Mouse (Mus musculus) limb, embryonic 14.5 days (tissue): ENCODE data around the gene Ecel1. TPM values are rescaled to one million over a fixed set of nuclear protein-coding genes. Genes with fewer than 3 reads are reported as not detected.

ENCODE experiments used
- ATAC-seq: fragments of 200-750 bp; cut with Nextera tagmentation; 2 replicates; pipeline ENCODE4 v1.8.0; 2017; ENCODE audit warnings: low read depth, moderate number of reproducible peaks, moderate TSS enrichment; ENCODE audit not compliant: low FRiP score
- DNase-seq: peaks from one replicate; pipeline ENCODE4 v3.0.0-alpha.2; 2015; ENCODE audit warnings: low spot score
- H3K27ac ChIP-seq: fragments of 300-500 bp; sonication (generic); replicated peaks from 2 replicates; pipeline ENCODE4 v1.5.1; 2014; ENCODE audit warnings: low read depth, mild to moderate bottlenecking, low read length, moderate library complexity, mixed read lengths
- H3K27me3 ChIP-seq: fragments of 300-500 bp; sonication (generic); 2 replicates; pipeline ENCODE4 v1.6.1; 2014; ENCODE audit warnings: low read length, mixed read lengths; ENCODE audit not compliant: control insufficient read depth, insufficient read depth
- H3K36me3 ChIP-seq: fragments of 300-500 bp; sonication (generic); 2 replicates; pipeline ENCODE4 v1.6.1; 2014; ENCODE audit warnings: mild to moderate bottlenecking, low read length, moderate library complexity, mixed read lengths; ENCODE audit not compliant: control insufficient read depth, insufficient read depth
- H3K4me1 ChIP-seq: fragments of 300-500 bp; sonication (generic); 2 replicates; pipeline ENCODE4 v1.6.1; 2014; ENCODE audit warnings: antibody characterized with exemption, low read length, mixed read lengths; ENCODE audit not compliant: control insufficient read depth, insufficient read depth
- H3K4me2 ChIP-seq: fragments of 300-500 bp; sonication (generic); replicated peaks from 2 replicates; pipeline ENCODE4 v1.6.1; 2014; ENCODE audit warnings: low read depth, mild to moderate bottlenecking, low read length, moderate library complexity; ENCODE audit not compliant: severe bottlenecking
- H3K4me3 ChIP-seq: fragments of 300-500 bp; sonication (generic); replicated peaks from 2 replicates; pipeline ENCODE4 v1.5.1; 2014; ENCODE audit warnings: low read length
- H3K9ac ChIP-seq: fragments of 300-500 bp; sonication (generic); 2 replicates; pipeline ENCODE4 v1.6.1; 2014; ENCODE audit warnings: mild to moderate bottlenecking, low read depth, low read length, moderate library complexity; ENCODE audit not compliant: severe bottlenecking
- H3K9me3 ChIP-seq: fragments of 300-500 bp; sonication (generic); 2 replicates; pipeline ENCODE4 v1.6.1; 2016; ENCODE audit warnings: low read length; ENCODE audit not compliant: control insufficient read depth
- POLR2A ChIP-seq: fragments of 200-500 bp; IDR thresholded peaks from 2 replicates; pipeline ENCODE4 v1.8.0; 2012; ENCODE audit warnings: inconsistent platforms, mild to moderate bottlenecking, moderate library complexity, borderline replicate concordance; ENCODE audit not compliant: insufficient read depth, insufficient read length; ENCODE audit errors: extremely low read depth
- WGBS: fragments of 180-500 bp; shearing (Covaris S2); extraction: QIAGEN DNeasy Blood & Tissue Kit; methylation state at CpG from one replicate; pipeline ENCODE4 v1.1.7; 2014; 5-methylcytosine and 5-hydroxymethylcytosine counted together
- polyA plus RNA-seq, 2 experiments: library from polyadenylated mRNA; depleted of rRNA in 1 of 2; stranded (reverse) in 1 of 2; unstranded in 1 of 2; fragments of >200 nt; fragmentation: Nextera tagmentation in 1 of 2; extraction: Ambion mirVana in 1 of 2; gene quantifications; 2 replicates each; pipeline versions ENCODE4 v1.2.1 to v1.2.3; 2012 to 2014

Ecel1 gene
- polyA plus RNA-seq, 2 experiments = 1.0 to 1.4 TPM

DNA sequence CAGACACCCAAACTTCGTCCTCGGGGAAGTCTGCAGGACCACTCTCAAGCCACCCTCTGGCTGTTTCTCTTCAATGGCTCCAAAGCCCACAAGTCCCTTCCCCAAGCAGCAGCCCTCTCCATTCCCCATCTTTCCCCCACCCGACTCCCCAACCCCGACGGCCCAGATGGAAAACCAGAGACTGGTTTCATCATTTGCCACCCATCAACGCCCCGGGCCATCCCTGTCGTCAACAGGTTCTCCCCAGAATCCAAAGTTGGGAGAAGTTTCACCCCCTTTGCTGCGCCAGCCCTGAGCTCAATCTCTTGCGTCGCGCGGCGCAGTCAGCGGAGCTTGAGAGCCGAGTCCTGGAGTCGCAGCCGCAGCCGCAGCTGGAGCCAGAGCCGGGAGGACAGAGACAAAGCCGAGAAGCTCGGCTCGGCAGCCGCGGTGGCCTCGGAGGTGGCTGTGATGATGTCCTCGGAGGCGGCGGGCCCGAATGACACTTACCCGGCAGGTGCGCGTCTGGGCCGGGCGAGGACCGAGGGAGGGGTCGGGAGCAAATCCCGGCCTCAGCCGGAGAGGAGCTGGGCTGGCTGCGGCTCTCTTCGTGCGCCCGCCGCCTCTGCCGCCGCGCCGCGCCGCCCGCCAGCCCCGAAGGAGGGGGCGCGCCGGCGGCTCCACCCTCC, 656 bp downstream of the Ecel1 start:
- Histone ChIP-seq H3K36me3 (no peaks in the 10 kb centered on the region), H3K9me3 (no peaks in the 10 kb centered on the region), H3K4me2 (peak overlapping the region; percentile 63), H3K4me1 (peaks cover 10% of the 10 kb centered on the region; the same call in 1 of the 2 replicates), H3K9ac (no peak overlapping the region), H3K4me3 (peak overlapping the region; percentile 40), H3K27ac (no peak overlapping the region), H3K27me3 (peaks cover 85% of the 10 kb centered on the region)
- 1% methylated on average over 33 of the region's 56 CpGs for WGBS
- ATAC-seq (peak; percentile 48), DNase-seq (no peak)
- no peak for TF ChIP-seq POLR2A

DNA sequence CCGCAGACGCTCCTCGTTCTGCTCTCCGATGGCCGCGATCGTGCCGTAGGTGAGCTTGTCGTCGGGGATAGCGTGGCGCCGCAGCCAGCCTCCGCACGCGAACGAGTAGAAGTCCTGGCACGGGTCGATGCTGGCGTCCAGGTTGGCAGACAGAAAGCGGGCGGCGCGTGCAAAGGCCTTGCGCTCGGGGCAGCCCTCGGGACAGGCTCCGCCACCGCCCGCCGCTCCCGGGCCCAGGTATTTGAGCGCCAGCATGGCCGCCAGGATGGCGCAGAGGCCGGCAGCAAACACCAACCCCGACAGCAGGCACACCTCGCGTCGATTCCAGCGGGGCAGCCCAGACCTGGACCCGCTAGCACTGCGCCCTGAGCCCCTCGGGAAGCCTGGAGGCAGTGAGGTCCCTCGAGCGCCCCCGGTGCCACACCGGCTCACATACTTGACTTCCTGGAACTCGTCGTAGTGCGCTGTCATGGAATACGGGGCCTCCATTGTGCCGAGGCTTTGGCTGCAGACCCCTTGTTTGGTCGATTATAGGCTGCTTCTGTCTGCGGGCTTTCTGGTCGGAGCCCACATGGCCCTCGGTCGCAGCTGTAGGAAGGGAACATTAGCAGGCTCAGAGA, 1.7 kb downstream of the Ecel1 start:
- DNase-seq = no peak
- H3K9ac ChIP-seq = peak overlapping the region; percentile 41; the same call in 1 of the 2 replicates
- no peak for TF ChIP-seq POLR2A

DNA sequence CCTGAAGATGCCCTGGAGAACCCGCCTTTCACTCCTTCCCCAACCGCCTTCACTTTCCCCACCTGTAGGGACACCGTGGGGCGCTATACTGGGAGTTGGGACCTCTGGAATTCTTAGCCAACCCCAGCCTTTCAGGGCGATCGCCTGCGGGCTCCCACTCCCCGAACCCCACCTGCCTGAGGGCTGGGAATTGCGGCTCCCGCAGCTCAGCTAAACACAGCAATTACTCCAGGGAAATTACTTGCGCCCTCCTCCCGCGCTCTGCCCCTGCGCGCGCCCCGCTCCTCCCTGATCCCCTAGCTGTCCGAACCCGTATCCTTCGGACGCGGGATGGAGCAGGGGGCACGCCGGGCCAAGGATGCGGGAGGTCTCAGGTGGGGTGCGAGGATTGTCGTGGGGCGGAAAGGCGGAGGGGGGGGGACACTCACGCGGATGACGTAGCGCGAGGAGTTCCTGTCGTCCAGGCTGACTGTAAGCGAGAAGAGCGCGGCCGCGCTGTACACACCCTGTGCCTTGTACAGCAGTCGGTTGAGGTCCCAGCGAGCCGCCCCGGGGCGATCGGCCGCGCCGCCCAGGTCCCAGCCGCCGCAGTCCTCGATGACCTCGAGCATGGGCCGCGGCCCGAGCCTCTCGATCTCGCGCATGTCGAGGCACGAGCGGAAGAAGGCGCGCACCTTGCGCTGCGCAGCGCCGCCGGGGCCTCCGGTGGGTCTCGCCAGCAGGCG, 2.4 kb downstream of the Ecel1 start:
- peaks cover 10% of the 10 kb centered on the region; the same call in 1 of the 2 replicates for H3K4me1 ChIP-seq
- ATAC-seq = no peak
- peaks cover 89% of the 10 kb centered on the region for H3K27me3 ChIP-seq
- no peak for TF ChIP-seq POLR2A
- no peaks in the 10 kb centered on the region for H3K9me3 ChIP-seq
- no peak overlapping the region for H3K27ac ChIP-seq
- no peaks in the 10 kb centered on the region for H3K36me3 ChIP-seq
- peak overlapping the region; percentile 40 for H3K4me3 ChIP-seq
- DNase-seq = no peak
- H3K4me2 ChIP-seq = peak overlapping the region; percentile 57
- WGBS = 3% methylated on average over 45 of the region's 72 CpGs
- peak overlapping the region; percentile 41 for H3K9ac ChIP-seq

More for the DNA sequence above, 1.7 kb downstream of the Ecel1 start:
- Histone ChIP-seq H3K36me3 (no peaks in the 10 kb centered on the region), H3K4me1 (peaks cover 10% of the 10 kb centered on the region; the same call in 1 of the 2 replicates), H3K27me3 (peaks cover 85% of the 10 kb centered on the region), H3K4me2 (peak overlapping the region; percentile 57), H3K9me3 (no peaks in the 10 kb centered on the region), H3K27ac (no peak overlapping the region), H3K4me3 (peak overlapping the region; percentile 40)
- no peak for ATAC-seq
- 2% methylated on average over 57 of the region's 58 CpGs for WGBS

DNA sequence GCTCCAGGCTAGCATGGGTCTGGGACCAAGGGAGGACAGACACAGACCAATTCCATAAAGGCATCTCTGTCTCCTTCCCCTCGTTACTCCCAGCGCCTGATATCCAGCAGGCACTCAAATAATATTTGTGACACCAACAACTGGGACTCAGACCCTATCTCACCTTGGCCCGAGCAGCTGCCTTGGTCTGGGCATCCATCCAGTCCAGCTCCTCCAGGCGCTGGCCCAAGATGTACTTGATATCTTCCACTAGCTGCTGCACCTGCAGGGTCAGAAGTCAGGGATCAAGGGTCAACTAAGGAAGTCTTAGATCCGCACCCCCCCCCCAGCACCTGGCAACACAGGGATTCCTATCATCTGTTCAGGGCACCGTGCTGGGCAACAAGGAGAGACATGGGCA, 5.0 kb downstream of the Ecel1 start:
- Histone ChIP-seq H3K4me2 (no peak overlapping the region), H3K9me3 (no peaks in the 10 kb centered on the region), H3K4me1 (peaks cover 10% of the 10 kb centered on the region; the same call in 1 of the 2 replicates), H3K36me3 (no peaks in the 10 kb centered on the region), H3K27me3 (peaks cover 69% of the 10 kb centered on the region), H3K27ac (no peak overlapping the region), H3K9ac (no peak overlapping the region), H3K4me3 (no peak overlapping the region)
- WGBS = 81% methylated on average over 6 of the region's 6 CpGs
- ATAC-seq (no peak), DNase-seq (no peak)
- TF ChIP-seq POLR2A = no peak

DNA sequence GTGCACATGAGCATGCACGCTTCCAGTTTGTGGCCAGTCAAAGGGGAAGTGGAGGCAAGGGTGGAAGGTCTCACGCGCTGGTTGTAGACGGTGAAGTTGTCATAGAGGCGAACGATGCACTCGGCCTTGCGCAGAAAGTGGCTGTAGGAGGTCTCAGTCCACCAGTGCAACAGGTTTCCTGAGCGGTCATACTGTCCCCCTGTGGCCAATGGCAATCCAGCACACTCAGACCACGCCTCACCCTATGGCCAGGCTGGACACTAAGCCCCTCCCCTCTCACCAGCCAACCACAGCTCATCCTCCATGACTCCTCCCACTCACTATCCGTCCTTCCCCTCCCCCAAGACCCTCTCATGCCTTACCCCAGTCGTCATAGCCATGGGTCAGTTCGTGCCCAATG, 6.9 kb downstream of the Ecel1 start:
- Histone ChIP-seq H3K4me2 (no peak overlapping the region), H3K4me3 (no peak overlapping the region), H3K9ac (no peak overlapping the region), H3K9me3 (no peaks in the 10 kb centered on the region), H3K36me3 (no peaks in the 10 kb centered on the region), H3K4me1 (0 out of 2 replicates have a peak, but pooled peaks cover 6% of the 10 kb centered on the region), H3K27ac (no peak overlapping the region), H3K27me3 (peaks cover 51% of the 10 kb centered on the region)
- no peak for TF ChIP-seq POLR2A
- ATAC-seq (no peak), DNase-seq (no peak)
- WGBS = 27% methylated on average over 13 of the region's 13 CpGs
